Mouse (Mus musculus) heart, postnatal 0 days (tissue): ENCODE results near the gene Actl11.
A peak's percentile ranks its signal among the peaks of the same experiment; 100 is the strongest.

Experiments
- CTCF ChIP-seq: IDR thresholded peaks from 2 replicates; pipeline ENCODE4 v1.5.1; 2016; ENCODE audit warnings: antibody characterized with exemption, control low read depth, low read depth
- EP300 ChIP-seq: IDR thresholded peaks from 2 replicates; pipeline ENCODE4 v1.6.1; 2016; ENCODE audit warnings: antibody characterized with exemption, low read depth

DNA sequence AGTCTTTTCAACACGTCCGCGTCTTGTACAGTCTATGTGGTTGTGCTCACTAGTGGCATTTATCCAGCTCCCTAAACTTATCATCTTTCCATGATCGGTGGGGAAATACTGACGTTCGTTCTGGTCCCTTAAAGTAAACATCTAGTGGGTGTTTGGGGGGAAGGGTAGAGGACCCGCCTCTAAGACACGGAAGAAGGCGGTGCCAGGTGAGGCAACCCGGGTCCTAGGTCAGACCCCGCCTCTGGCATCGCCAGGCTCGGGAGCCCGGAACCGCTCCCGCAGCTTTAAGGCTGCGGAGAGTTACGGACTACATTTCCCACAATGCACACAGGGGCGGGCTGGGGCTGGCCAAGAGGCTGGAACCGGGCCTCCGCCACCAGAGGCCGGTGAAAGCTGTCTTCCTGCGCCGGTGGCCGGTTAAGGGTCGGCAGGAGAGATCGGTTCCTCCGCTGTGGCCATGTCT lies 40.4 kb upstream of the Actl11 start, which contains the start of gene Mon1a:
- TF ChIP-seq EP300 (no peak), CTCF (peak; percentile 20; the same call in 1 of the 2 replicates)
